Mouse (Mus musculus): ENCODE data around the gene Mtmr10. TPM values are rescaled to one million over a fixed set of nuclear protein-coding genes. Genes with fewer than 3 reads are reported as not detected.
A peak's percentile ranks its signal among the peaks of the same experiment; 100 is the strongest.

Gene Mtmr10
- total RNA-seq, 2 experiments from 2014 or later, result 6.0 to 7.2 TPM

GRCm38 (mm10) chr7:64290431-64290830 lies 3.0 kb downstream of the Mtmr10 start:
- ATAC-seq (ENCODE audit: poor library complexity, severe bottlenecking), result no peak

- no peak for ATAC-seq (ENCODE audit: poor library complexity, severe bottlenecking)
These were observed 4.3 kb downstream of the Mtmr10 start for GRCm38 (mm10) chr7:64291722-64292121.

GRCm38 (mm10) chr7:64296286-64297010 lies 9.0 kb downstream of the Mtmr10 start:
- ATAC-seq (ENCODE audit: poor library complexity, severe bottlenecking), result no peak

- no peak for ATAC-seq (ENCODE audit: poor library complexity, severe bottlenecking)
These were observed 22.8 kb downstream of the Mtmr10 start for GRCm38 (mm10) chr7:64310241-64310640.

GRCm38 (mm10) chr7:64310756-64311155 lies 23.3 kb downstream of the Mtmr10 start:
- no peak for ATAC-seq (ENCODE audit: poor library complexity, severe bottlenecking)

- no peak for ATAC-seq (ENCODE audit: poor library complexity, severe bottlenecking)
These were observed 25.4 kb downstream of the Mtmr10 start for GRCm38 (mm10) chr7:64312811-64313210.

- ATAC-seq (ENCODE audit: poor library complexity, severe bottlenecking), result no peak
These were observed 33.7 kb downstream of the Mtmr10 start for GRCm38 (mm10) chr7:64321125-64321524.

- ATAC-seq (ENCODE audit: poor library complexity, severe bottlenecking), result no peak
These were observed 34.2 kb downstream of the Mtmr10 start for GRCm38 (mm10) chr7:64321658-64322057.

- peak; percentile 99 for ATAC-seq (ENCODE audit: poor library complexity, severe bottlenecking)
These were observed 39.4 kb downstream of the Mtmr10 start for GRCm38 (mm10) chr7:64326892-64327291.

- ATAC-seq (ENCODE audit: poor library complexity, severe bottlenecking), result no peak
These were observed 40.0 kb downstream of the Mtmr10 start for GRCm38 (mm10) chr7:64327486-64327885.

GRCm38 (mm10) chr7:64331309-64331708 lies 43.9 kb downstream of the Mtmr10 start:
- ATAC-seq (ENCODE audit: poor library complexity, severe bottlenecking), result no peak

- no peak for ATAC-seq (ENCODE audit: poor library complexity, severe bottlenecking)
These were observed 45.2 kb downstream of the Mtmr10 start for GRCm38 (mm10) chr7:64332686-64333085.

- no peak for ATAC-seq (ENCODE audit: poor library complexity, severe bottlenecking)
These were observed 60.4 kb downstream of the Mtmr10 start for GRCm38 (mm10) chr7:64347813-64348212.

GRCm38 (mm10) chr7:64349147-64349861 lies 61.9 kb downstream of the Mtmr10 start:
- no peak for ATAC-seq (ENCODE audit: poor library complexity, severe bottlenecking)

GRCm38 (mm10) chr7:64351087-64351486 lies 63.6 kb downstream of the Mtmr10 start:
- no peak for ATAC-seq (ENCODE audit: poor library complexity, severe bottlenecking)

GRCm38 (mm10) chr7:64354206-64354605 lies 66.8 kb downstream of the Mtmr10 start:
- ATAC-seq (ENCODE audit: poor library complexity, severe bottlenecking), result no peak

GRCm38 (mm10) chr7:64356661-64357060 lies 69.2 kb downstream of the Mtmr10 start:
- ATAC-seq (ENCODE audit: poor library complexity, severe bottlenecking), result no peak

GRCm38 (mm10) chr7:64357405-64357804 lies 70.0 kb downstream of the Mtmr10 start:
- ATAC-seq (ENCODE audit: poor library complexity, severe bottlenecking), result no peak

GRCm38 (mm10) chr7:64358666-64359065 lies 71.2 kb downstream of the Mtmr10 start:
- no peak for ATAC-seq (ENCODE audit: poor library complexity, severe bottlenecking)

GRCm38 (mm10) chr7:64359943-64360585 lies 72.6 kb downstream of the Mtmr10 start:
- ATAC-seq (ENCODE audit: poor library complexity, severe bottlenecking), result no peak

GRCm38 (mm10) chr7:64360586-64360945 lies 73.1 kb downstream of the Mtmr10 start:
- ATAC-seq (ENCODE audit: poor library complexity, severe bottlenecking), result no peak

GRCm38 (mm10) chr7:64365863-64366262 lies 78.4 kb downstream of the Mtmr10 start:
- ATAC-seq (ENCODE audit: poor library complexity, severe bottlenecking), result no peak

All from megakaryocyte, adult 5-6 weeks (primary cell).